9 mouse cellular contexts compared by ENCODE assay signal in the genomic region with DNA sequence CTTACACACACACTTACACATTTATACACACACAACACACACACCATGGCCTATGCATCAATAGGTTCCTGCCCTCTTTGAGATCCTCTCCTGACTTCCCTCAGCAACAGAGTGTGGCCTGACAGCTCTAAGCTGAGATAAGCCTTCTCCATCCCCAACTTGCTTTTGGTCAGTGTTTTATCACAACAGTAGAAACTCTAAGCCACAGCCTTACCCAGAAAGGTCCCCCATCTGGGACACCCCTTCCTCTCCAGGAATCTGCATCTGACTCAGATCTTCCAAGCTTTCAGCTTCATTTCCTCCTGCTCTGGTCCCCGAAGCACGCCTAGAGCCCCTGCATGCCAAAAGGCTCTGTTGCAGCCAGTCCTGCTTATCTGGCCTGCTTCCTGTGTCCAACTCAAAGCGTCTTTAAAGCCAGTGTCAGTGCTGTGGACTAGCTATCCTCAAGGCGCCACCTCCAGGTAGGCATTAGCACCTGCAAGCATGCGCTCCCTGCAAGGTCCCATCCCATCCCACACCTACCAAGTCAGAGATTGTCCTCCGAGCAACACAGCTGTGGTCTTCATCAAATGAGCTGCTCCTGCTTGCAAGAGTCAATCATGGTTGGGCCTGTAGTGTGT.
DNase-seq lines count a peak whose midpoint lies in the region; ATAC-seq lines count a peak whose summit lies in the region.
"Had no signal": no experiment of that assay in that cellular context is flagged by ENCODE, and none has a peak within 500 bp of the region (broad histone marks: within the 10 kb centered on the region; RNA-seq: fewer than 3 reads in every experiment).

No protein-coding gene starts in this region.

- no peak overlapping the region for H3K4me2 ChIP-seq in forebrain, embryonic 12.5 days
- H3K4me2 ChIP-seq: neural tube, embryonic 12.5 days had no signal

- no peaks in the 10 kb centered on the region for H3K9me3 ChIP-seq in forebrain, embryonic 12.5 days
- no peaks in the 10 kb centered on the region for H3K9me3 ChIP-seq in forebrain, embryonic 10.5 days
- H3K9me3 ChIP-seq: neural tube, embryonic 12.5 days had no signal

- H3K4me1 ChIP-seq in forebrain, embryonic 12.5 days = peaks cover 30% of the 10 kb centered on the region
- peaks cover 30% of the 10 kb centered on the region for H3K4me1 ChIP-seq in forebrain, embryonic 10.5 days

- peak; percentile 53; the same call in 1 of the 2 replicates for ATAC-seq in forebrain, embryonic 12.5 days (ENCODE audit: low FRiP score)
- ATAC-seq in granulocyte monocyte progenitor cell, adult 5-6 weeks (replicated peaks; ENCODE audit: poor library complexity, severe bottlenecking) = peak; percentile 92
- ATAC-seq in megakaryocyte progenitor cell, adult 5-6 weeks (replicated peaks; ENCODE audit: poor library complexity) = peak; percentile 99

- H3K9ac ChIP-seq in forebrain, embryonic 12.5 days = no peak overlapping the region
- H3K9ac ChIP-seq: neural tube, embryonic 12.5 days had no signal

- DNase-seq in forebrain, embryonic 10.5 days (ENCODE audit: extremely low spot score, low spot score) = no peak
- peak; percentile 10 for DNase-seq in urinary bladder, postnatal 25 days (ENCODE audit: low spot score)
- DNase-seq in urinary bladder, adult 2 months (ENCODE audit: low spot score) = no peak
- DNase-seq in kidney, postnatal 25 days = peak; percentile 47 to 55
- peak; percentile 67 for DNase-seq in thymus, postnatal 4 days

- no peak overlapping the region for H3K4me3 ChIP-seq in forebrain, embryonic 12.5 days (replicated peaks)
- H3K4me3 ChIP-seq in forebrain, embryonic 10.5 days = no peak overlapping the region
- H3K4me3 ChIP-seq: neural tube, embryonic 12.5 days had no signal

- H3K27ac ChIP-seq in forebrain, embryonic 12.5 days = no peak overlapping the region
- H3K27ac ChIP-seq in forebrain, embryonic 10.5 days = no peak overlapping the region
- H3K27ac ChIP-seq: neural tube, embryonic 12.5 days had no signal

- H3K36me3 ChIP-seq in forebrain, embryonic 12.5 days (replicated peaks) = no peaks in the 10 kb centered on the region
- H3K36me3 ChIP-seq in forebrain, embryonic 10.5 days (replicated peaks) = no peaks in the 10 kb centered on the region
- H3K36me3 ChIP-seq: neural tube, embryonic 12.5 days had no signal

- 33% methylated on average over 6 of the region's 6 CpGs for WGBS in forebrain, embryonic 12.5 days
- WGBS in forebrain, embryonic 10.5 days = 28% methylated on average over 6 of the region's 6 CpGs

- peaks cover 16% of the 10 kb centered on the region for H3K27me3 ChIP-seq in forebrain, embryonic 12.5 days
- peaks cover 28% of the 10 kb centered on the region for H3K27me3 ChIP-seq in forebrain, embryonic 10.5 days (ENCODE audit: poor library complexity, severe bottlenecking)
- H3K27me3 ChIP-seq: neural tube, embryonic 12.5 days had no signal

Comparison
In these comparisons a context has a peak if more than half of its experiments do, and no peak if none do; other contexts are left out.
1. DNase-seq: peak in urinary bladder, postnatal 25 days (single experiment), kidney, postnatal 25 days (2 of 2) and thymus, postnatal 4 days (single experiment); none in forebrain, embryonic 10.5 days (single experiment) and urinary bladder, adult 2 months (single experiment).
2. Peak in every context shown above with its lines, with median percentiles within 50 percentile points of each other: ATAC-seq.